Mouse (Mus musculus) erythroblast, embryonic 14.5 days (primary cell): ENCODE results near the gene Cst3.

Experiments used
- GATA1 ChIP-seq: IDR thresholded peaks from 2 replicates; pipeline ENCODE4 v1.6.1; 2012; ENCODE audit warnings: low read length, inconsistent platforms, mixed read lengths
- TAL1 ChIP-seq: IDR thresholded peaks from 3 replicates; pipeline ENCODE4 v1.6.1; 2012; ENCODE audit warnings: low read length, inconsistent platforms, mixed read lengths

DNA sequence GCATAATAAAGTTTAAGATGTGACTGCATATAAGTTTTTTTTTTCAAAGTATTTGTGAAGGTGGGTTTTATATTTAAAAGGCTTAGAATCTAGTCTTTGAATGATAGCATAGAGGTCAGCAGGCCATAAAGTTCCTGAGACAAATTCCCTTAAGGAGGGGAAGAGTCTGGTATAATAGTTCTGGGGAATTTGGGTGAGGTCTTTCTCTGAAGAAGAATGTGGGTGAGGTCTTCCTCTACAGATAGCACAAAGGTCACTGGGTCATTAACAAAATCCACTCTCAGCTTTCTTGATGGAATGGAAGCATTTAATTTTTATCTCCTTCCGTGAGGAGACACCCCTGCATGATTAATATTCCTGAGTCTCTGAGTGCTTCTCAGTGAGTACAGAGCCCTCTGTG, 49.5 kb downstream of the Cst3 start:
- TF ChIP-seq GATA1 (no peak), TAL1 (no peak)
